Mouse (Mus musculus) gastrocnemius, adult 18-20 months (tissue): ENCODE measurements around the gene Sh2d3c. TPM values are rescaled to one million over a fixed set of nuclear protein-coding genes. Genes with fewer than 3 reads are reported as not detected.

Source experiments
- DNase-seq: peaks from one replicate; pipeline ENCODE4 v3.0.0; 2021; ENCODE audit warnings: low spot score
- total RNA-seq, 2 experiments: library from RNA; stranded (reverse); gene quantifications; 2 replicates each; pipeline ENCODE4 v1.2.3; 2021

The Sh2d3c gene
- total RNA-seq, 2 experiments from 2014 or later, result 5.7 to 7.3 TPM

- DNase-seq, result no peak
Measured at GRCm38 (mm10) chr2:32694691-32695090, 26.2 kb upstream of the Sh2d3c start.

- DNase-seq, result no peak
Measured at GRCm38 (mm10) chr2:32699680-32700079, 21.2 kb upstream of the Sh2d3c start.

GRCm38 (mm10) chr2:32700966-32701743 lies 19.7 kb upstream of the Sh2d3c start:
- no peak for DNase-seq

GRCm38 (mm10) chr2:32703046-32703445 lies 17.8 kb upstream of the Sh2d3c start:
- no peak for DNase-seq

GRCm38 (mm10) chr2:32704021-32704421 lies 16.8 kb upstream of the Sh2d3c start, which contains the start of gene Fpgs:
Gene Fpgs (minus strand): TSS chr2:32704145.
- DNase-seq, result no peak

DNA sequence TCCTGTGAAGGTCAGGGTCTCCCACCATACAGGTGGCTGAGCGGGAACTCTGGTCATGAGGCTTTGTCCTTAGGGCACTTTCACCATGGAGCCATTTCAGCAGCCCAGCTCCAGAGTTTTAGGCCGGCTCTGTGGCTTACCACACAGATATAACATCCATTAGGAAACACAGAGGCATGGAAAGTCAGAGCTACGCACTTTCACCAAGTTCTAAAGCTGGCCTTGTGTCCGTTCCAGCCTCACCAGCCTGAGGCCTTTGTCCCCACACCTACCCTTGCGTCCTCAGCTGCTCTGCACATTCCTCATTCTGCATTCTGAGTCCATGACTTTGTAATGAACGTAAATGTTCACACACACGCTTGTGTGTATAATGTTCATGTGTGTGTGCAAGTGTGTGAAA lies 15.8 kb upstream of the Sh2d3c start:
- no peak for DNase-seq

DNA sequence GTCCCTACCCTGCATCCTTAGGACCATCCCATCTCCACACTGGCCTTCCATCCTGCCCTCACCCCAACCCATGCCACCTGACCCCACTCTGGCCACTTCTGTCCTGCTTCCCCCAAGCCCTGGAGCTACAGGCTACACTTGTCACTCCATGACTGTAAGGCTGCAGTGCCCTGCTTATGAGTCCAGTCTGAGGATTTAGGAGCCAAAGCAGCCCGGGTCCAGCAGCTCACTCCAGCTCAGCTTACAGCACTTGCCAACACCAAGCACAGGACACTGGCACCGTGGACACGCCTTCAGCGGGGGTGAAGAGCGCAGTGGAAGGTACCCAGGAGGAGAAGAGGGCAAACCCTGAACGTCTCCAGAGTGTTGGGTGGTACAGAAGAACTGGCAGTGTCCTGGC lies 13.9 kb upstream of the Sh2d3c start:
- peak; percentile 32 for DNase-seq

GRCm38 (mm10) chr2:32708643-32709042 lies 12.2 kb upstream of the Sh2d3c start:
- no peak for DNase-seq

GRCm38 (mm10) chr2:32709521-32710137 lies 11.2 kb upstream of the Sh2d3c start:
- no peak for DNase-seq

DNA sequence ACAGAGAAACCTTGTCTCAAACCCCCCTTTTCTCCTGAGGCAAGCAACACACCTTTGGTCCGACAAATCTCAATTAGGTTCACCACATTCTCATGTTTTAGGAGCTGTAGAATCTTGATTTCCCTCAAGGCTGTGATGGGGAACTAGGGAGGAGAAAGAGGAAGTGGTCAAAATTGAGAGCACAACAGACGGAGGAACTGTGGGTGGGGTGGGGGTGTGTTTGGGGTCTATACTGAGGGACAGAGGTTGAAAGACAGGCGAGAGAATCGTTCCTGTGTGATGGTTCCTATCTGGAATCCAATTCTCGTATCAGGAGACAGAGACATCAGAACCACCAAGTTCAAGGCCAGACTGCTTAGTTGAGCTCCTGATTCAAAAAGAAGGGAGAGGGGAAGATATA lies 10.4 kb upstream of the Sh2d3c start:
- no peak for DNase-seq

- DNase-seq, result no peak
Measured at GRCm38 (mm10) chr2:32711301-32712056, 9.4 kb upstream of the Sh2d3c start.

- peak; percentile 66 for DNase-seq
Measured at GRCm38 (mm10) chr2:32712108-32712551, 8.7 kb upstream of the Sh2d3c start.

- DNase-seq, result peak; percentile 94
Measured at GRCm38 (mm10) chr2:32712586-32712933, 8.3 kb upstream of the Sh2d3c start.

GRCm38 (mm10) chr2:32712934-32713817 lies 7.7 kb upstream of the Sh2d3c start, which contains the start of gene Cdk9:
Gene Cdk9 (minus strand): TSS chr2:32713076.
- peak; percentile 94 for DNase-seq

GRCm38 (mm10) chr2:32714117-32714986 lies 6.5 kb upstream of the Sh2d3c start:
- no peak for DNase-seq

DNA sequence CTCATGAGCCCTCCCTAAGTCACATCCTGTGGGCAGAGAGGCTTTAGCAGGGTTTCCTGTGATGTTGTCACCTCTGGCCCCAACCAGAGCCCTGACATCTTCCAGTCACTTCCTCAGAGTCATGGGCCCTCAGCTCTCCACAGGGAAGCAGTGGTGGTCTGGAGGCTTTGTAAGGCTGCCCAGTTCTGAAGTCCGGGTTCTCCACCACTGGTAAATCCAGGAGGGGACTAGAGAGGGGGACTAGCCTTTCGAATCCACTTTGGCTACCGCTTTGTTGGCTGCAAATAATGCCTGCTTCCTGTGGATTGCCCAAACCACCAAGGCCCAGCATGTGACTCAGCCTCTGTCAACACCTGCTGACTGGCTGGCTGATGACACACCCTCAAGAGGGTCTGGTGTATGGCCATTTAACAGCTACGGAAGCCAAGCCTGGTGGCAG lies 5.8 kb upstream of the Sh2d3c start:
- DNase-seq, result no peak

- DNase-seq, result no peak
Measured at GRCm38 (mm10) chr2:32718761-32719160, 2.1 kb upstream of the Sh2d3c start.

DNA sequence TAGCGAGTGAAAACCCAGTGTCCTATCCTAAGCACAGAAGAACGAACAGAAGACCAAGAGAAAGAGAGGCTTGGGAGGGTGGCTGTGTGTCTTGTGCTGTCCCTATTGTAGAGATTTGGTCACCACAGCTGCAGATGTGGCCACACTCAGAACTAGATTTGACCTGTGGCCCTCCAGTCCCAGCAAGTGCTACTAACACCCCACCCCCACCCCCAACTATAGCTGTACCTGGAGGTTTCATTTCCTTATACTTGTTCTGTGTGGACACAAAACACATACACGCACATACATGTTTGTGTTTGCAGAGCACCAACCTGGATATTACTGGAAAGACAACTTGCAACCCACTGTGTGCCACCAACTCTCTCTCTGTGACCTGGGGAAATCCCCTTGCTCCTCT lies 802 bp upstream of the Sh2d3c start:
- no peak for DNase-seq

DNA sequence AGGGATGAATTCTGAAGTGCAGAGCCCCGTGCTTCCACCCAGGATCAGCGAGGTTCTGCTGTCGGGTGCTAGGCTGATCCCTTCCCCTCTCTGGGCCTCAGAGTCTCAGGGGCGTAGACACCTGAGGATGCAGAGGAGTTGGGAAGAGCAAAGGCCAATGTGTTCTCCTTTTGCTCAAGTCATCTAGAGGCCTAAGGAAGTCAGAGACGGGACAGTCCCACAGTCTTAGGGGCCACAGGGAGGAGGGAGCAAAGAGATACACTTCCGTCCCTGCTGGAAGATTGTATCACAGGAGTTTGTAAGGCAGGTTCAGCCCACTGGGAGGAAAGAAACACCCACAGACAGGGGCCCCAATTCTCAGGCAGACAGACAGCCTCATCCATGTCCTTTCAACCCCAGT lies 1.2 kb downstream of the Sh2d3c start:
- DNase-seq, result no peak

GRCm38 (mm10) chr2:32722581-32722980 lies 1.7 kb downstream of the Sh2d3c start:
- DNase-seq, result no peak
